Mouse (Mus musculus): ENCODE results near the gene Unc50. TPM values are rescaled to one million over a fixed set of nuclear protein-coding genes. Genes with fewer than 3 reads are reported as not detected.

The Unc50 gene
- total RNA-seq, 2 experiments from 2014 or later = 56.6 to 63.4 TPM

DNA sequence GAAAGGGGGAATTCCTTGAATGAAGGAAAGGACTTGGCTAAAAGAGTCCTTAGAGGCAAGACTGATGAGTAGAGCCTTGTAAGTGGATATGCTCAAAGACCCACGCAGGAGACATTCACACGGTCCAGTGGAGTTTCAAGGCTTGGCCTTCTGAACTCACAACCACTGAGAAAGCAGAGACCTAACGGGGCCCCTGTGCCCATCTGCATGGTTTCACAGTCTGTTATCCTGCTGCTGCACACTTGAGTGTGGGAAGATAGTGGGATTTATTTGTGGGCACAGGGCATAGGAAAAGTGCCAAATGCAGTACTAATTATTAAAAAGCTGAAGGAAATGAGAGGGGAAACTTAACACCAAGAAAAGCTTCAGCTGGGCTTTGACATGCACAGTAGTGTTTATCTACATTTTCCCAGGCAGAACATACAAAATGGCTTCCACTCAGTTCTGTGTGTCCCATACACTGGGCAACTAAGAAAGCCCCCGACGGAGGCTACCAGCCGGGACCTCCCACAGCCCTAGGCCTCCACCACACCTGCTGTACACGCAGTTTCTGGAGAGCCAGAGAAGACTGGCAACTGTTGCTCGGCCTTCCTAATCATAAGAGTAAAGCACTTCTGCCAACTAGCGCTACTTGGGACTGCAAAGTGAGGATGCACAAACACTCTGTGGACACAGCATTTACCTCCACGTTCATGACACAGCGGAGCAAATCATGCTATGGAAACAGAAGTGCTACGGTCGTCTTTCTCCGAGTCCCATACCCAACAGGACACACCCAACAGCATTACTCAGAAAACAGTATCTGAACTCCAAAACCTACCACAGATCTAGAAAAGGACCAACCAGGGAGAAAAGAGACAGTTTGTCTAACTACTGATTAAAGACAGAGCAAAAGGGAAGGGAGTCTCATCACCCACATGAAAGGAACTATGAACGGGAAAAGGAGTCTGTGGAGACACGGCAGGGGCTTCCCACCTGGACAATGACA lies 13.2 kb downstream of the Unc50 start:
- DNase-seq (ENCODE audit: extremely low spot score in 1 of 2, low spot score in 1 of 2) = no peak

DNA sequence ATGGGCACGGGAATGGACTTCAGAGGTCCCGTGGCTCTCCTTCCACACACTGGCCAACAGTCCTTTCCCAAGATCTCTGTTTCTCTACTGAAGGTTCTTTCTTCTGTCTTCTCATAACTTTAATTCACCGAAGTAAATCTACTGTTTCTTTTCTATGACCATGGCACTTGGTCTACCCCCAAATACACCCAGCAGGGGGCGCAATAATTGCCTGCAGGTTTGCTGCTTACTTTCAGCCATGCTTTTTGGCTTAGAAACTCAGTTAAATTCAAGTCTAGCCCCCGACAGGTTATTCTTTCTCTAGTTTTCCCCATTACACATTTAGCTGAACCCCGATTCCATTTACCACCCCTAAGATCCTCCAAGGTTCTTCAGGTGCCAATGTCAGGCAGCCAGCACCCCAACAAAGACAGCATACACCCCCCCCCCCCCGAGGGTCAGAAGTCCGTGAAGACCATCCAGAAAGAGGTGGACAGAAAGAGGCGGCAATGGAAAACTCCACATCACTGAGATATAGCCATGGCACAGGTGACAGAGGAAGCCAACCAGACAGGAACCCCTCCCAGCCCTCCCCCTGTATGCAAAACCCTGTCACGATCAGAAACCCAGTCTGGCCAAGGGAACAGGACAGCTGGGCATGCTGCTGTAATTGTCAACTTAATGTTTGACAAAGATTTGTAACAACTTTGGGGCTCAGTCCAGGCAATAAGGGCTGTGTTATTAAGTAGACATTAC lies 18.6 kb downstream of the Unc50 start:
- peak; percentile 16 to 72 for DNase-seq (ENCODE audit: extremely low spot score in 1 of 2, low spot score in 1 of 2)

GRCm38 (mm10) chr1:37451270-37451669 lies 21.3 kb downstream of the Unc50 start:
- DNase-seq (ENCODE audit: extremely low spot score in 1 of 2, low spot score in 1 of 2) = no peak

DNA sequence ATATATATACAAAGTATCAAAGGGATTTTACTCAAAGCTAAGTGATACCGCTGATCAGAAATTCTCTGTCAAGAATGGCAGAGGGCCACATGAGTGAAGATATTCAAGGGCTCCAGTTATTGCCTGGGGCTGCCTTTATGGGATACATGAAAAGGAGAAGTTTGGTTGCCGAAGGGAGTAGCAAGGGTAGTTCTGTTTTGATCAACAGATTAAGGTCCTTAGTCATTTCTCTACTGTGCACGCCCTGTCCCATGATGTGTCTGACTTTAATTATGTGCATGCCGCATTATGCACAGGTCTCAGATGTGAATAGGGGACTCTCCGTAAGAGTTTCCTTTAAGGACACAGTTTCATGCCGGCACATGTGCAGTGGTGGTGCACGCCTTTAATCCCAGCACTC lies 27.6 kb downstream of the Unc50 start:
- DNase-seq (ENCODE audit: extremely low spot score in 1 of 2, low spot score in 1 of 2) = no peak

DNA sequence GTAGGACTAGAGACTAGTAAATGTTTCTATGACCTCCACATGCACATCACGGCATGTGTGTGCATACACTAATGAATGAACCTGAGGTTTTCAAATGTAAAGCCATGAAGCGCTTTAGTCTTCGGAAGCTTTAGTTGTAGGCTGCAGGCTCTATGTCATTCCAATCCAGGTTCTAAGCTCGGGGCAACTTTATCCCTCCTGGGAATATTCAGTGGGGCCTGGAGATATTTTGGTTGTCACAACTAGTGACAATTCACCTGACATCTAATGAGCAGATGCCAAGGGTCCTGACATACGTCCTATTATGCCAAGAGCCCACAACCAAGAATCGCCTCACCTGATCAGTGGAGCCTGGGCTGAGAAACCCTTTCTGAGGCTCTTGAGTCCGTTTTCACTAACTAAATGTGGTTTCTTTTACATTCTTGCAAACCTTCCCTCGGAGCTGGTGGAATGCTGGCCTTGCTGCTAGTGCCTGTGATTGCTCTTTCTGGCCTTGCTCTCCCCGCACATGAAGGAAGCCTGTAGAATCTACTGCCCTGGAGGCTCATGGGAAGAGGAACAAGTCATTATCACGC lies 35.0 kb downstream of the Unc50 start:
- no peak for DNase-seq (ENCODE audit: extremely low spot score in 1 of 2, low spot score in 1 of 2)

DNA sequence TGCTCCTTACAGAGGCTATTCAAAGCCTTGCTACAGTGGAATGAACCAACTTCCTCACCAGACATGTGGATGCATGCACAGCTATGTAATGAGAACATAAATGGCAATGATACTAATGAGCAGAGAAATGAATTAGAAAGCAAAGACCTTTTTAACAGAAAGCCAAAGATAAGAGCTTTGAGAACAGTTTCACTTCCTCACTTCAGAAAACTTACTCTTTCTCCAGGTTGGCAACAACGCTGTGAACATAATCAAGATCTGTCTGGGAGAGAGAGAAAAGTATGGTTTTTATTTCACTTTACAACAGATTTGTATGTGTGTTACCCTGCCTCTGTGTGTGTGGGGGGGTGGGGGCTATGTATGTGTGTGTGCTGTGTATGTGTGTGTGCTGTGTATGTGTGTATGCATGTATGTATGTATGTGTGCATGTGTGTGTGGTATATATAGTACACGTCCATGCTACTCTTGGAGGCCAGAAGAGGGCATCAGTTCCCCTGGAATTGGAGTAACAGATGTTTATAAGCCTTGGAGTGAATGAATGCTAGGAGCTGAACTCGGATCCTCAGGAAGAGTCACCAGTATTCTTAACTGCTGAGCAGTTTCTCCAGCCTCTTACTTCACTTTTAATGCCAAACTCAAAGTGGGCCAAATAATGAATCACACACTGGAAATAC lies 36.5 kb downstream of the Unc50 start:
- no peak for DNase-seq (ENCODE audit: extremely low spot score in 1 of 2, low spot score in 1 of 2)

DNA sequence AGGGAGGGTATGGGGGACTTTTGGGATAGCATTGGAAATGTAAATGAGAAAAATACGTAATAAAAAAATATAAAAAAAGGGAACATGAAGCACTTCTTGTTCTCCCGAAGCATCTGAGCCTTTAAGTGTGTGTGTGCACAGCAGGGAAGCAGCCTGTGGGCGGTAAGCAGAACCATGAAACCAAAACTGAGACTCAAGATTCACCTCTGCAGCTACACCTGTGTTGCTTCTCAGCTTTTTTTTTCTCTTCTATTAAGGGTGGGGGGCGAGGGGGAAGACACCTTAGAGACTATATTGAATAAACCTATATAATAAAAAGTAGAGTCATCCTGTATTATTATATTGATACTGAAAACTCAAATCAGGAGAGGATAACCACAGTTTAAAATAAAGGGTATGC lies 37.9 kb downstream of the Unc50 start:
- DNase-seq (ENCODE audit: extremely low spot score in 1 of 2, low spot score in 1 of 2) = no peak

DNA sequence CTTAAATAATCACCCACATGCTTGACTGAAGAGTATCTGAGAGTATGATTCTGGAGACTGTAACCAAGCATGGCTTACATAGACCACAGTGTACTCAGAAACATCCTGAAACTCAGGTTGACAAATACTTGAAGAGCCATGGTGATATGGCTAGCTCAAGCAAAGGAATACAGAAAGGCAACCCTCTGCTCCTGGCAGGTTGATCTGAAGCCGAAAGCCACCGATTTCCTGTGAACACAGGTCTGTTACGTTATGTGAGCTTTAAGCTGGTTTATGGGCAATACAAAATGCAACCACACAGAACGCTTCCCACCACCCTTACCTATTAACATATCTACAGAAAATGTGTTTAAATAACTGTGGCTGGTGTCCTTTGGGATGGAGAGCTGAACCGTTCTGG lies 39.1 kb downstream of the Unc50 start:
- DNase-seq (ENCODE audit: extremely low spot score in 1 of 2, low spot score in 1 of 2) = no peak

DNA sequence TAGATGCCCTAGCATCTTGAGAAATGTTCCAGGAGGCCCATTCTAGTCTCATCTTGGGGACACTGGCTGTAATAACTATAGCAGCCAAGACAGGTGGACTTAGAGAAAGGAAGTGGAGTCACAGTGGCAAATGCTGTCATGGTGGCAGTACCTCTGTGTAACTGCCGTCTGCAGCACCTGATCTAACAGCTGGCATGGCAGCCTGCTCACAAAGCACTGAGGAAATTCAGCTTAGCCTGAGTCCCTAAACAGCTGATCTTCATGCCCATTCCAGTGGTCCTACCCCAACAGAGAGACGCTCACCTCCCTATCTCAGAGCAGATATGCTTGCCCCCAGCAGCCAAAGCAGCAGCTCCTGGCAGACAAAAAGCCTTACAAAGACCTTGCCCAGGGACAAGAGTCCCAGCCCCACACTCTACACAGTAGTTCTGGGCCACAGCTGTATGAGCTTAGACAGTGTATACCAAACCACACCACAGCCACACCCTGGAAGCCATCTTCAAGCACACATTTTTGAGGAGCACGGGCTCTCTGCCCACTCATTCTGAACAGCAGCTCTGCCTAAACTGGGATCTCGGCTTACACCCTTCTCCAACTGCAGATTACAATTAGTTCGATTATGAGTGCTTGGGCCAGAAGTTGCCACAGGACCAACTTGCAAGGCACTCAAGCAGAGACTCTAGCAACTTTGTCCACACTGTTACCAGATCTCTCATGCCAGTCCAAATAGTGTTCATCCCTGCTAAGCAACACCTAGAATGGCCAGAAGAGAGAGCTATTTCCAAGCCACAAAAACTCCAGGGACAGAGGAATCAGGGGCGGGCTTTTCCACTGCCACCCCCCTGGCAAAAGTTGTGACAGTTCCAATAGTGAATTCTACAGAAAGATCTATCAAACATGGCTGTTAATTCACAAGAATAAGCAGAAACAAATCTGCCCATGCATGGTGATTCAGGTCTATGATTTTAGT lies 41.5 kb downstream of the Unc50 start:
- DNase-seq (ENCODE audit: extremely low spot score in 1 of 2, low spot score in 1 of 2) = no peak

GRCm38 (mm10) chr1:37473251-37473650 lies 43.3 kb downstream of the Unc50 start:
- no peak for DNase-seq (ENCODE audit: extremely low spot score in 1 of 2, low spot score in 1 of 2)

DNA sequence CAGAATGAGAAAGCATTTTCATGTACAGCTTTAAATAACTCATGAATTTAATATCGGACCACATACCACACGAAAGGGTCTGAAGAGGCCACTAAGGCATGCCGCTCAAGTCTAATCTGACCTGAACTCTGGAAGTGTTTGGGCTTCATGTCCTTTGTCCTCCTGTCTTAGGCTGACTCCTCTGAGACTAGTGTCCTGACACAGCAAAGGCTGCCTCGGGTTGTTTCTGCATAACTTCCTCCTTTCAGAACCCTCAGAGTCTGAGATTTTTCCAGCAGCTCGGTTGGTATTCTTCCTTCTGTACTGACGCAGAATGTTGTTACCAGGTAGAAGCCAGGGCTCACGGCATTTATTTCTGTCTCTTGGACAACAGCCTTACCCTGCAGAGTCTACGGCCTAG lies 44.1 kb downstream of the Unc50 start:
- DNase-seq (ENCODE audit: extremely low spot score in 1 of 2, low spot score in 1 of 2) = no peak

GRCm38 (mm10) chr1:37474634-37475190 lies 44.8 kb downstream of the Unc50 start:
- no peak for DNase-seq (ENCODE audit: extremely low spot score in 1 of 2, low spot score in 1 of 2)

DNA sequence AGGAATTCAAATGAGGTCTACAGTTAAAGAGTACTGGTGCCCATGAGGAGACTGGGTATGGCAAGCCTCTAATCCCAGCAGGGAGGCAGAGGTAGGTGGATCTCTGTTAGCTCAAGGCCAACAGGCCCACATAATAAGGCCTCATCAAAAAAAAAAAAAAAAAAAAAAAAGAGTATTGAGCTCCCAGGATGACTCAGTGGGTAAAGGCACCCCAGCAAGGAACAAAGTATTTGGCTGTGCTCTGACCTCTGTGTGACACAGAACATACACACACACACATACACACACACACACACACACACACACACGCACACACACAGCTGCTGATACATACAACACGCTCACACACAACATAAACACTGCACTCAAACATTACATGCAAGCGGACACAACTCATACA lies 45.4 kb downstream of the Unc50 start:
- DNase-seq (ENCODE audit: extremely low spot score in 1 of 2, low spot score in 1 of 2) = no peak

GRCm38 (mm10) chr1:37477250-37477649 lies 47.3 kb downstream of the Unc50 start:
- no peak for DNase-seq (ENCODE audit: extremely low spot score in 1 of 2, low spot score in 1 of 2)

- no peak for DNase-seq (ENCODE audit: extremely low spot score in 1 of 2, low spot score in 1 of 2)
These were observed 48.0 kb downstream of the Unc50 start for GRCm38 (mm10) chr1:37477928-37478327.

- no peak for DNase-seq (ENCODE audit: extremely low spot score in 1 of 2, low spot score in 1 of 2)
These were observed 48.5 kb downstream of the Unc50 start for GRCm38 (mm10) chr1:37478416-37478815.

DNA sequence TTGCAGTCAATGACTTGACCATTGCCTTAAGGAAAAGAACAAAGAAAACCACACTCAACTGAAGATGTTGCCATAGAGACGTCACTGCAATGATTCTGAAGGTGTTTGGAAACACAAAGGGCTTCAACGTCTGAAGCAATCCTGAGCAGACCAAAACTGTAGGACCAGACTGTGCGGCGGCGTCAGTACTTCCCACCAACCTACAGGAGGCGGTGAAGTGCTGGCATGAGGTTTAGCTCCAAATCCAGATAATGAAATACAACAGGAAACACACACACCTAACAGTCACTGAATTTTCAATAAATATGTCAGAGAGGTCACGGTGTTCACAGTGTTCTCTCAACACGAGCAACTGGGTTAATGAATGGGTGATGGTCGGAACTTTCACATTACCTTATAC lies 49.1 kb downstream of the Unc50 start:
- DNase-seq (ENCODE audit: extremely low spot score in 1 of 2, low spot score in 1 of 2) = no peak

DNA sequence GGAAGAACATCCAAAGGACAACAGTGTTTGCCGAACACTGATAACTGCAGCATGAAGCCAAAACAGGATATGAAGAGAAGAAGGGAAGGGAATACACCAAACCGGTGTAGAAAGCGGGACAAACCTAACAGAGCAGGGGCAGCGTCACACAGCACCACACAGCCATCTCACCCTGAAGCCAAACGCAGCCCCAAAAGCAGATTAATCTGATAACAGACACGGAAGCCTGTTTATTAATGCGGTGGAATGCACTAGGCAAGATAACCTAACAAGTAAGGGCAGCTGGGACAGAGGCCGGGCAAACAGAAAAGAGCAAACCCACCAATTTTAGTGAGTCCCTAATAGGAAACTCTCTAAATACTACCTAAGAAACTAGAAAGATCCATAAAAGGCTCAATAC lies 49.8 kb downstream of the Unc50 start:
- DNase-seq (ENCODE audit: extremely low spot score in 1 of 2, low spot score in 1 of 2) = no peak

GRCm38 (mm10) chr1:37480731-37481130 lies 50.8 kb downstream of the Unc50 start:
- DNase-seq (ENCODE audit: extremely low spot score in 1 of 2, low spot score in 1 of 2) = no peak

Data from layer of hippocampus, postnatal 25 days (tissue).